Mouse (Mus musculus) ovary, postnatal 10 days (tissue): Measurements from ENCODE around the gene Tssk6.

Experiments
- DNase-seq: peaks from one replicate; pipeline ENCODE4 v3.0.0; 2022; ENCODE audit warnings: low spot score

The Tssk6 gene

GRCm38 (mm10) chr8:69902163-69903062, at the start of gene Tssk6, which contains the start of the genes Ndufa13 and Yjefn3:
Gene Tssk6 (plus strand): TSS chr8:69902184.
Gene Ndufa13 (minus strand): TSS chr8:69902558.
Gene Yjefn3 (minus strand): TSS chr8:69902712.
- no peak for DNase-seq

- no peak for DNase-seq
Measured at GRCm38 (mm10) chr8:69853869-69854268, 48.1 kb upstream of the Tssk6 start.

GRCm38 (mm10) chr8:69860807-69861206, 41.2 kb upstream of the Tssk6 start:
- no peak for DNase-seq

GRCm38 (mm10) chr8:69861251-69861650, 40.7 kb upstream of the Tssk6 start:
- DNase-seq, result no peak

GRCm38 (mm10) chr8:69863387-69864020, 38.5 kb upstream of the Tssk6 start:
- DNase-seq, result no peak

GRCm38 (mm10) chr8:69864180-69864579, 37.8 kb upstream of the Tssk6 start:
- DNase-seq, result no peak

- DNase-seq, result no peak
Measured at GRCm38 (mm10) chr8:69867696-69868326, 34.2 kb upstream of the Tssk6 start.

GRCm38 (mm10) chr8:69870003-69870765, 31.8 kb upstream of the Tssk6 start:
- DNase-seq, result no peak

- DNase-seq, result no peak
Measured at GRCm38 (mm10) chr8:69870907-69871306, 31.1 kb upstream of the Tssk6 start.

GRCm38 (mm10) chr8:69874155-69874554, 27.8 kb upstream of the Tssk6 start:
- DNase-seq, result no peak

- no peak for DNase-seq
Measured at GRCm38 (mm10) chr8:69874654-69875053, 27.3 kb upstream of the Tssk6 start.

- no peak for DNase-seq
Measured at GRCm38 (mm10) chr8:69876097-69876496, 25.9 kb upstream of the Tssk6 start.

GRCm38 (mm10) chr8:69876967-69877366, 25.0 kb upstream of the Tssk6 start:
- no peak for DNase-seq

GRCm38 (mm10) chr8:69877396-69877795, 24.6 kb upstream of the Tssk6 start:
- DNase-seq, result no peak

- DNase-seq, result no peak
Measured at GRCm38 (mm10) chr8:69877992-69878391, 24.0 kb upstream of the Tssk6 start.

GRCm38 (mm10) chr8:69879678-69880077, 22.3 kb upstream of the Tssk6 start:
- no peak for DNase-seq

- no peak for DNase-seq
Measured at GRCm38 (mm10) chr8:69880841-69881240, 21.1 kb upstream of the Tssk6 start.

GRCm38 (mm10) chr8:69881261-69881865, 20.6 kb upstream of the Tssk6 start:
- no peak for DNase-seq

GRCm38 (mm10) chr8:69882021-69882756, 19.8 kb upstream of the Tssk6 start:
- DNase-seq, result no peak

GRCm38 (mm10) chr8:69882833-69883600, 19.0 kb upstream of the Tssk6 start:
- DNase-seq, result no peak
